Mouse (Mus musculus) liver, embryonic 16.5 days (tissue): ENCODE data around the gene Arhgap25. TPM values are rescaled to one million over a fixed set of nuclear protein-coding genes. Genes with fewer than 3 reads are reported as not detected.

ENCODE experiments used
- ATAC-seq: fragments of 200-750 bp; cut with Nextera tagmentation; 2 replicates; pipeline ENCODE4 v1.8.0; 2017; ENCODE audit warnings: low read depth, mild to moderate bottlenecking, moderate number of reproducible peaks, moderate library complexity
- H3K27ac ChIP-seq: fragments of 300-500 bp; sonication (generic); 2 replicates; pipeline ENCODE4 v1.5.1; 2014; ENCODE audit warnings: mild to moderate bottlenecking, low read length
- H3K27me3 ChIP-seq: fragments of 300-500 bp; sonication (generic); 2 replicates; pipeline ENCODE4 v1.6.1; 2014; ENCODE audit warnings: low read depth, low read length, mixed read lengths; ENCODE audit not compliant: control insufficient read depth, insufficient read depth
- H3K36me3 ChIP-seq: fragments of 300-500 bp; sonication (generic); 2 replicates; pipeline ENCODE4 v1.6.1; 2014; ENCODE audit warnings: mild to moderate bottlenecking; ENCODE audit not compliant: control insufficient read depth, insufficient read depth
- H3K4me1 ChIP-seq: fragments of 300-500 bp; sonication (generic); 2 replicates; pipeline ENCODE4 v1.6.1; 2014; ENCODE audit warnings: low read depth, low read length, mixed read lengths; ENCODE audit not compliant: control insufficient read depth
- H3K4me2 ChIP-seq: fragments of 300-500 bp; sonication (generic); 2 replicates; pipeline ENCODE4 v1.6.1; 2014; ENCODE audit warnings: low read depth, low read length, mixed read lengths
- H3K4me3 ChIP-seq: fragments of 300-500 bp; sonication (generic); 2 replicates; pipeline ENCODE4 v1.5.1; 2014; ENCODE audit warnings: low read depth, mild to moderate bottlenecking, low read length
- H3K9ac ChIP-seq: fragments of 300-500 bp; sonication (generic); 2 replicates; pipeline ENCODE4 v1.6.1; 2014; ENCODE audit warnings: low read depth, low read length
- H3K9me3 ChIP-seq: fragments of 300-500 bp; sonication (generic); replicated peaks from 2 replicates; pipeline ENCODE4 v1.6.1; 2016; ENCODE audit warnings: low read length; ENCODE audit not compliant: control insufficient read depth
- WGBS: fragments of 180-500 bp; shearing (Covaris S2); extraction: QIAGEN DNeasy Blood & Tissue Kit; methylation state at CpG from one replicate; pipeline ENCODE4 v1.1.7; 2014; ENCODE audit not compliant: insufficient replicate concordance; 5-methylcytosine and 5-hydroxymethylcytosine counted together
- polyA plus RNA-seq: library from polyadenylated mRNA; unstranded; fragments of >200 nt; fragmentation: Nextera tagmentation; extraction: Ambion mirVana; gene quantifications from 2 replicates; pipeline ENCODE4 v1.2.1, GENCODE M21; 2015

The Arhgap25 gene
- polyA plus RNA-seq, 1 experiment from 2014 or later = 4.7 TPM

GRCm38 (mm10) chr6:87455507-87455906 is 77.6 kb downstream of the Arhgap25 start:
- H3K9ac ChIP-seq = no peak overlapping the region
- ATAC-seq = no peak
- no peak overlapping the region for H3K27ac ChIP-seq
- H3K4me1 ChIP-seq = no peaks in the 10 kb centered on the region
- H3K4me2 ChIP-seq = no peak overlapping the region
- no peak overlapping the region for H3K4me3 ChIP-seq
- H3K36me3 ChIP-seq = no peaks in the 10 kb centered on the region
- 30% methylated on average over 6 of the region's 6 CpGs for WGBS
- no peaks in the 10 kb centered on the region for H3K9me3 ChIP-seq
- no peaks in the 10 kb centered on the region for H3K27me3 ChIP-seq

- Histone ChIP-seq H3K9ac (no peak overlapping the region), H3K36me3 (no peaks in the 10 kb centered on the region), H3K27me3 (no peaks in the 10 kb centered on the region), H3K9me3 (no peaks in the 10 kb centered on the region), H3K27ac (no peak overlapping the region), H3K4me1 (no peaks in the 10 kb centered on the region), H3K4me2 (no peak overlapping the region), H3K4me3 (no peak overlapping the region)
- ATAC-seq = no peak
- WGBS = 48% methylated on average over 3 of the region's 3 CpGs
These were observed 81.3 kb downstream of the Arhgap25 start for GRCm38 (mm10) chr6:87451771-87452170.

- no peak overlapping the region for H3K4me2 ChIP-seq
- H3K9me3 ChIP-seq = no peaks in the 10 kb centered on the region
- H3K27me3 ChIP-seq = no peaks in the 10 kb centered on the region
- 38% methylated on average over 3 of the region's 3 CpGs for WGBS
- H3K4me1 ChIP-seq = no peaks in the 10 kb centered on the region
- H3K4me3 ChIP-seq = no peak overlapping the region
- no peak overlapping the region for H3K9ac ChIP-seq
- no peak for ATAC-seq
- no peak overlapping the region for H3K27ac ChIP-seq
- H3K36me3 ChIP-seq = no peaks in the 10 kb centered on the region
These were observed 82.0 kb downstream of the Arhgap25 start for GRCm38 (mm10) chr6:87451016-87451415.

GRCm38 (mm10) chr6:87449534-87449933 is 83.5 kb downstream of the Arhgap25 start:
- WGBS = 64% methylated on average over 3 of the region's 3 CpGs

GRCm38 (mm10) chr6:87447217-87447616 is 85.8 kb downstream of the Arhgap25 start:
- no peaks in the 10 kb centered on the region for H3K9me3 ChIP-seq
- no peaks in the 10 kb centered on the region for H3K4me1 ChIP-seq
- WGBS = 47% methylated on average over 4 of the region's 4 CpGs
- no peak overlapping the region for H3K4me3 ChIP-seq
- ATAC-seq = no peak
- no peak overlapping the region for H3K9ac ChIP-seq
- no peak overlapping the region for H3K4me2 ChIP-seq
- H3K27me3 ChIP-seq = no peaks in the 10 kb centered on the region
- H3K27ac ChIP-seq = no peak overlapping the region
- H3K36me3 ChIP-seq = no peaks in the 10 kb centered on the region

More at GRCm38 (mm10) chr6:87449534-87449933, 83.5 kb downstream of the Arhgap25 start:
- no peak for ATAC-seq
- Histone ChIP-seq H3K9me3 (no peaks in the 10 kb centered on the region), H3K27me3 (no peaks in the 10 kb centered on the region), H3K36me3 (no peaks in the 10 kb centered on the region), H3K27ac (no peak overlapping the region), H3K4me3 (no peak overlapping the region), H3K4me1 (no peaks in the 10 kb centered on the region), H3K4me2 (no peak overlapping the region), H3K9ac (no peak overlapping the region)

GRCm38 (mm10) chr6:87445222-87445621 is 87.8 kb downstream of the Arhgap25 start:
- Histone ChIP-seq H3K4me1 (no peaks in the 10 kb centered on the region), H3K4me3 (no peak overlapping the region), H3K9me3 (no peaks in the 10 kb centered on the region), H3K9ac (no peak overlapping the region), H3K4me2 (no peak overlapping the region), H3K27ac (no peak overlapping the region), H3K27me3 (no peaks in the 10 kb centered on the region), H3K36me3 (no peaks in the 10 kb centered on the region)
- WGBS = 57% methylated on average over 7 of the region's 7 CpGs
- ATAC-seq = no peak

- Histone ChIP-seq H3K4me1 (no peaks in the 10 kb centered on the region), H3K9me3 (no peaks in the 10 kb centered on the region), H3K27ac (no peak overlapping the region), H3K4me3 (no peak overlapping the region), H3K4me2 (no peak overlapping the region), H3K36me3 (no peaks in the 10 kb centered on the region), H3K9ac (no peak overlapping the region), H3K27me3 (no peaks in the 10 kb centered on the region)
- 62% methylated on average over 11 of the region's 11 CpGs for WGBS
- ATAC-seq = no peak
These were observed 89.8 kb downstream of the Arhgap25 start for GRCm38 (mm10) chr6:87443253-87443652.

GRCm38 (mm10) chr6:87436745-87437144 is 96.3 kb downstream of the Arhgap25 start:
- no peak for ATAC-seq
- no peak overlapping the region for H3K9ac ChIP-seq
- H3K9me3 ChIP-seq = no peaks in the 10 kb centered on the region
- WGBS = 64% methylated on average over 8 of the region's 8 CpGs
- H3K4me1 ChIP-seq = no peaks in the 10 kb centered on the region
- no peaks in the 10 kb centered on the region for H3K36me3 ChIP-seq
- no peaks in the 10 kb centered on the region for H3K27me3 ChIP-seq
- H3K4me3 ChIP-seq = no peak overlapping the region
- no peak overlapping the region for H3K27ac ChIP-seq
- H3K4me2 ChIP-seq = no peak overlapping the region

GRCm38 (mm10) chr6:87435791-87436190 is 97.3 kb downstream of the Arhgap25 start:
- no peaks in the 10 kb centered on the region for H3K4me1 ChIP-seq
- no peak overlapping the region for H3K9ac ChIP-seq
- no peak overlapping the region for H3K27ac ChIP-seq
- no peaks in the 10 kb centered on the region for H3K27me3 ChIP-seq
- no peak overlapping the region for H3K4me3 ChIP-seq
- H3K9me3 ChIP-seq = no peaks in the 10 kb centered on the region
- H3K4me2 ChIP-seq = no peak overlapping the region
- 71% methylated on average over 3 of the region's 3 CpGs for WGBS
- no peak for ATAC-seq
- H3K36me3 ChIP-seq = no peaks in the 10 kb centered on the region
